Mouse (Mus musculus) thymus, postnatal 25 days (tissue): ENCODE data around the gene Nmrk2.

Source experiments
- DNase-seq: peaks from one replicate; pipeline ENCODE4 v3.0.0; 2022

Nmrk2 gene

GRCm38 (mm10) chr10:81216260-81216659 lies 14.4 kb upstream of the Nmrk2 start:
- DNase-seq: no peak

GRCm38 (mm10) chr10:81210154-81210553 lies 8.3 kb upstream of the Nmrk2 start:
- DNase-seq: no peak

DNA sequence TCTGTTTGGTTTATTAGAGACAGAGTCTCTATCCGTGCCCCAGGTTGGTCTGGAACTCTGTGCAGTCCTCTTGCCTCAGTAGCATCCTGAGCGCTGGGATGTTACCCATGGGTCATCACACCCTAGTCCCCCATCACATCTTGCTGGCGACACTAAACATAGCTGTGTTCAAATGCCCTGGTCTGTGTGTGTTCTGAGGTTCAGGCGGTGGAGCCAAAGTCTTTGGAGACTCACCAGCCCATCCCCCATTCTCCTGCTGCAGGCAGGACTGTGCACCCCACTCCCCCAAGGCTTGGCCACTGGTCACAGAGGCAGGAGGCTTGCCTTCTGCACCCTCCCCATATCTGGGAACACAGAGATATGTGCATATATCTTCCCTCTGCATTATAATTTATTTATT lies 2.3 kb upstream of the Nmrk2 start:
- DNase-seq: no peak

GRCm38 (mm10) chr10:81202978-81203720 lies 1.3 kb upstream of the Nmrk2 start:
- DNase-seq: no peak

GRCm38 (mm10) chr10:81200605-81201287 lies 1.1 kb downstream of the Nmrk2 start:
- DNase-seq: no peak

DNA sequence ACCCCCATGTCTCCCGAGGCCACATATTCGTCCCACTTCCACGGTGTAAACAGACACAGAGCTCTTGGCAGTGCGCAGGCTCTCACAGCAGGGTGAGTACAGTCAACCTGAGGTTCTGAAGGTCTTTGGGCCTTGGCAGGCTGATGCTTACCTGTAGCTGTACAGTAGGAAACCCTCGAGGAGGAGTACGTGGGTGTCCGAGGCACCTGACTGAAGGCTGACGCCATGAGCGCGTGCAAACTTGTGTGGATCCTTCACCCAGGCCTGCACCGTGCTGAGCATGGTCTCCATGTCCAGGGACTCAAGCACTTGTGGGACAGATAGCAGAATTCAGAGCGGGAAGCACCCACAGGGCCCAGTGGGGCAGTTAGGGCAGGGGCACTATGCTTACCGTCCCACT lies 1.7 kb downstream of the Nmrk2 start:
- DNase-seq: no peak

- DNase-seq: no peak
Measured at GRCm38 (mm10) chr10:81198990-81199389, 2.9 kb downstream of the Nmrk2 start.

- peak; percentile 71 for DNase-seq
Measured at GRCm38 (mm10) chr10:81198230-81198629, 3.6 kb downstream of the Nmrk2 start.

GRCm38 (mm10) chr10:81197305-81197704 lies 4.5 kb downstream of the Nmrk2 start:
- no peak for DNase-seq

DNA sequence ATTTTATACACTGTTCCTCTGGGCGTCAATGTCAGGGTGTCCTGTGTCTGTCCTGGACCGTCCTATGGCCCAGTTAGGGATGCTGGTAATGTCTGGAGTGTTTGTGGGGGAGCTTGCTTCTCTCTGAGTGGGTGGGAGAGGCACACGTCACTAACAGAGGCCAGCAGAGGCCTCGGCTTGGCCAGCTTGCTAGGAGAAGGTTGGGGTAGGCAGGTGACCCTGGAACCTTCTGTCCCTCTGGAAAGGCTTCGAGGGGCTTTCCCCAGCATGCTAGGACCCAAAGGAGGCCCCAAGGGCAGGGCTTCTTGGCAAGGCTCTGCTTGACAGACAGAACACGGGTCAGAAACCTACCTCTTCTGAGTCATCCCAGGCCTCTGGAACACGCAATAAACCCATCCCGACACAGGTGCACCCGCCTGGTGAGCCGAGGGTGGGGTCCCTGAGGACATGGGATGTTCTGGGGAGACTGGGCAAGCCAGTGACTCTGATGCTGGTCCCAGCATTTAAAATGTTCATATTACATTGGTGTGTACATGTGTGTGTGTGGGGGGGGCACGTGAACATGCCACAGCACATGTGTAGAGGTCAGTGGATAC lies 5.3 kb downstream of the Nmrk2 start:
- DNase-seq: no peak

DNA sequence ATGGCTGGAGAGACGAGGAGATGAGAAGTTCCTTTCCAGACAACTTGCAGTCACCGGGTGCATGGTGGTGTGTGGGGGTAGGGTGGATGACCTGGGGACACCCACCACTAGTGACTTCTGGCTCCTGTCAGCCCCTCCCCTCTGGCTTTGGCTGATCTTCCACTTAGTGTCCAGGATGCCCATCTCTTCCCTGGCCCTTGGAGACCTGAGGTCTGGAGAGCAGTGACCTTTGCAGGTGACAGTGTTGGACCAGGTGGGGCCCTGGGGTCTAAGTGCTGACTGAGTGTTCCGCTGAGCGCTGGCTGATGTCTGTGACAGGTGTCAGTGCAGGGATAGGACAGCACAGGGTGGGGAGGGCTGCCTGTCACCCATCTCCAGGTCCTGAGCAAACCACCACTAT lies 6.6 kb downstream of the Nmrk2 start:
- DNase-seq: no peak

DNA sequence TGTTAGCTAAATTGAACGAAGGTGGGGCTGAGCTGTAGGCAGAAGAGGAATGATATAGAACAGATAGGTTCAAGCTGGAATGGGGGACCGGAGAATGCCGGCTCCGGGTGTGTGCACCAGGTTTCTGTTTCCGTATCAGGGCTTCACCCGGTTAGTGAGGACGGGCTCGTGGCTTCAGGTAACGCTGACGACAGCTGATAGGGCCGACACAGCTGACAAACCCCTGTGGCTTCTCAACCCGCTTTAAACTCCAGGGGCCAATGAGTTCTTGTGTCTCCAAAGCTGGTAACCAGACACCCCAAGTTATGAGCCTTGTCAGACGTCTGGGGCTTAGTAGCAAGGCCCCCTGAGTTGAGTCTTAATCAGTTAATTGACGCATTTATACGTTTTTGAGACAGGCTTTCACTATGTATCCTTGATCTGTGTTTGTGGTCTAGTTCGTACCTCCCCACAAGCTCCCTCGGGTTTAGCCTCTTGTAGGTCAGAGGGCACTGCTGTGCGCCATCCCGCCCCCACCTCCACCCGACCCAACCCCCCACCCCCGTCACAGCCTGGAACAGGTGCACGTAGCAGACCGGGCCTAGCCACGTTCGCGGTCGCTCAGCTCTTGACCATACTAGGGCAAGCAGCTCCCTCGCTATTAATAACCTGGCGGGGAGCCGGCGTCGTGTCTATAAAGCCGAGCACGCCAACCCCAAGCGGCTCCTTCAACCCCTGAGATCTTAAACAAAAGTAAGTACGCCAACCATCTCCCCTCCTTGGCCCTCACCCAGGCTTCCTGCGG lies 7.7 kb downstream of the Nmrk2 start:
- peak; percentile 42 for DNase-seq

GRCm38 (mm10) chr10:81192968-81193501 lies 8.8 kb downstream of the Nmrk2 start:
- no peak for DNase-seq

- peak; percentile 90 for DNase-seq
Measured at GRCm38 (mm10) chr10:81192270-81192967, 9.4 kb downstream of the Nmrk2 start.

- no peak for DNase-seq
Measured at GRCm38 (mm10) chr10:81191342-81191982, 10.4 kb downstream of the Nmrk2 start.

- DNase-seq: no peak
Measured at GRCm38 (mm10) chr10:81190912-81191321, 10.9 kb downstream of the Nmrk2 start.

- DNase-seq: no peak
Measured at GRCm38 (mm10) chr10:81190236-81190911, 11.5 kb downstream of the Nmrk2 start.

DNA sequence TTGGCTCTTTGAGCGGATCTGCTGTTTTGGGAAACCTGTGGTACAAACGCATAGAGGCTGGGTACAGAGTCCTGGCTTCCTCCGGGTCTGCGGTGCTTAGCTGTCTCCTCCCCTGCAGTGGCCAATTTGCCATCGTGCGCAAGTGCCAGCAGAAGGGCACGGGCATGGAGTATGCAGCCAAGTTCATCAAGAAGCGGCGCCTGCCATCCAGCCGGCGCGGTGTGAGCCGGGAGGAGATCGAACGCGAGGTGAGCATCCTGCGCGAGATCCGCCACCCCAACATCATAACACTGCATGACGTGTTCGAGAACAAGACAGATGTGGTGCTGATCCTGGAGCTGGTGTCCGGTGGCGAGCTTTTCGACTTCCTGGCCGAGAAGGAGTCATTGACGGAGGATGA lies 12.0 kb downstream of the Nmrk2 start:
- no peak for DNase-seq

DNA sequence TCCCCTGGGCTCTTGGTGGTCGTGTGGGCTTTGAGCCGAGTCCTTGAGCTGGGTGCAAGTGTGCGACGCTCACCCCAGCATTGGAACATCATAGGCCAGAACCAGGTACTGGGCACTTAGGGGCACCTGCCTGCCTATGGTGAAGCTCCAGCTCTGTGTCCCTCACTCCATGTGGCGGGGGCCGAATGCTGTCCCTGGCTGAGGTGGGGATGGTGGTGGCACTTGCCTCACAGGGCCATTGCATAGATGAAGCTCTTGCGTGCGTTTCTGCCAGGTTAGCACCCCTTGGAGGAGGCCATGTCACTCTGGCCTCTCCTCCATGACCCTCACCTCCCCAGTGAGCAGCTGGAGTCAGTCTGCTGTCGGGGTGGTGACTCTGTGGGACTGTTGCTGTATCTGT lies 14.7 kb downstream of the Nmrk2 start:
- no peak for DNase-seq

DNA sequence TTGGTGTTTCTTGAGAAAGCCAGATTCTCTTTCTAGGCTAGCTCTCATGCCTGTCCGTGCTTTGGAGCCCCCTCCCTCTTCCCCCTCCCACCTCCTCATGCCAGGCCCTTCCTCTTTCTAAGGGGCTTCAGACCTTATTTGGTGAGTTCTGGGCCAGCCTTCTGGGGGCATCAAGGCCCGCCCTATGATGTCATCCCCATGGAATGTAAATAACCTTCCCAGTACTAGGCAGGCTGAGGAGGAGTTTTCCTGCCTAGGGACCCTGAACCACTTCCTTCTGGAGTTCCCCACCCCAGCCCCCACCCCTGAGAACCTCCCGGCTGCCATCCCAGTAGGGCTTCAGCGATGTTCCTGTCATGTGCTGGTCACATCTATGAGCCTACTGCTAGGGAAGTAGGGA lies 17.1 kb downstream of the Nmrk2 start:
- no peak for DNase-seq

- no peak for DNase-seq
Measured at GRCm38 (mm10) chr10:81183805-81184204, 18.0 kb downstream of the Nmrk2 start, which contains the start of gene 4930442H23Rik. TSS of gene 4930442H23Rik (minus strand) at chr10:81183849.
